In genomic region chr3:42516286-42516685, GRCm38 (mm10) we compare ENCODE assay signal across 35 mouse cellular contexts.
"Had no signal": no experiment of that assay in that cellular context is flagged by ENCODE, and none has a peak within 500 bp of the region (broad histone marks: within the 10 kb centered on the region; RNA-seq: fewer than 3 reads in every experiment).

No protein-coding gene starts in this region.

- H3K4me3 ChIP-seq: heart, embryonic 10.5 days; heart, embryonic 12.5 days; heart, embryonic 13.5 days; heart, embryonic 15.5 days; hindbrain, embryonic 10.5 days; hindbrain, embryonic 12.5 days; hindbrain, embryonic 13.5 days; hindbrain, embryonic 15.5 days; intestine, embryonic 15.5 days; kidney, embryonic 15.5 days; layer of hippocampus, adult 2 months had no signal

- H3K9me3 ChIP-seq: heart, embryonic 10.5 days; heart, embryonic 12.5 days; heart, embryonic 13.5 days; heart, embryonic 15.5 days; hindbrain, embryonic 10.5 days; hindbrain, embryonic 12.5 days; hindbrain, embryonic 13.5 days; hindbrain, embryonic 15.5 days; intestine, embryonic 15.5 days; kidney, embryonic 15.5 days had no signal

- H3K27ac ChIP-seq: heart, embryonic 10.5 days; heart, embryonic 13.5 days; heart, embryonic 15.5 days; hindbrain, embryonic 10.5 days; hindbrain, embryonic 12.5 days; hindbrain, embryonic 13.5 days; hindbrain, embryonic 14.5 days; hindbrain, embryonic 15.5 days; hindbrain, postnatal 0 days; intestine, embryonic 15.5 days; kidney, embryonic 15.5 days; kidney, postnatal 0 days; layer of hippocampus, adult 2 months had no signal

- H3K4me2 ChIP-seq: heart, embryonic 11.5 days; heart, embryonic 12.5 days; heart, embryonic 13.5 days; heart, embryonic 15.5 days; hindbrain, embryonic 12.5 days; hindbrain, embryonic 13.5 days; hindbrain, embryonic 14.5 days; hindbrain, embryonic 15.5 days; intestine, embryonic 15.5 days; kidney, embryonic 15.5 days had no signal

- H3K36me3 ChIP-seq: heart, embryonic 10.5 days; heart, embryonic 12.5 days; heart, embryonic 13.5 days; heart, embryonic 15.5 days; hindbrain, embryonic 10.5 days; hindbrain, embryonic 12.5 days; hindbrain, embryonic 13.5 days; hindbrain, embryonic 15.5 days; intestine, embryonic 15.5 days; kidney, embryonic 15.5 days had no signal

- H3K27me3 ChIP-seq: heart, embryonic 12.5 days; heart, embryonic 13.5 days; heart, embryonic 15.5 days; hindbrain, embryonic 12.5 days; hindbrain, embryonic 13.5 days; hindbrain, embryonic 15.5 days; intestine, embryonic 15.5 days; kidney, embryonic 15.5 days had no signal

- H3K9ac ChIP-seq: heart, embryonic 12.5 days; heart, embryonic 13.5 days; heart, embryonic 15.5 days; hindbrain, embryonic 12.5 days; hindbrain, embryonic 13.5 days; hindbrain, embryonic 14.5 days; hindbrain, embryonic 15.5 days; intestine, embryonic 15.5 days; kidney, embryonic 15.5 days had no signal

- DNase-seq: heart, postnatal 10 days; heart, postnatal 14 days; heart, postnatal 36 days; heart, postnatal 4 days; kidney, adult 11 months; kidney, adult 18-20 months; kidney, adult 2 months; kidney, adult 8-10 months; kidney, adult 9 months; kidney, postnatal 10 days; kidney, postnatal 14 days; kidney, postnatal 25 days; kidney, postnatal 36 days; kidney, postnatal 4 days; layer of hippocampus, adult 9-11 months; layer of hippocampus, postnatal 36 days had no signal

- ATAC-seq: hindbrain, embryonic 16.5 days; hindbrain, postnatal 0 days; inflammation-experienced regulatory T-cells, adult 6 months; intestine, embryonic 15.5 days; intestine, embryonic 16.5 days; intestine, postnatal 0 days had no signal

- H3K4me1 ChIP-seq: heart, embryonic 10.5 days; heart, embryonic 12.5 days; heart, embryonic 13.5 days; heart, embryonic 15.5 days; hindbrain, embryonic 10.5 days; hindbrain, embryonic 12.5 days; hindbrain, embryonic 15.5 days; intestine, embryonic 15.5 days; kidney, embryonic 15.5 days had no signal
